Mouse (Mus musculus) gastrocnemius, postnatal 14 days (tissue): ENCODE results near the gene Hmgcs2. TPM values are rescaled to one million over a fixed set of nuclear protein-coding genes. Genes with fewer than 3 reads are reported as not detected.

Experiments
- total RNA-seq, 2 experiments: library from RNA; stranded (reverse); gene quantifications; 2 replicates each; pipeline ENCODE4 v1.2.3; 2021

Gene Hmgcs2
- total RNA-seq, 2 experiments from 2014 or later, result 2.1 to 2.3 TPM

Other genes starting within 250 kb of the Hmgcs2 start
- not detected for gene Adam30, start 119.8 kb upstream of the Hmgcs2 start, total RNA-seq
- not detected for gene Reg4, start 58.3 kb upstream of the Hmgcs2 start, total RNA-seq
- 1 to 10 TPM; 5.7 to 7.0 TPM for gene Phgdh, start 59.6 kb downstream of the Hmgcs2 start, total RNA-seq
- 1 to 10 TPM; 1.2 to 1.3 TPM for gene Zfp697, start 102.0 kb downstream of the Hmgcs2 start, total RNA-seq
- not detected for gene Gm4450, start 176.7 kb downstream of the Hmgcs2 start, total RNA-seq
- not detected for gene Hsd3b4, start 230.1 kb downstream of the Hmgcs2 start, total RNA-seq